Mouse (Mus musculus) heart, postnatal 0 days (tissue): Measurements from ENCODE around the gene Commd1. TPM values are rescaled to one million over a fixed set of nuclear protein-coding genes. Genes with fewer than 3 reads are reported as not detected.

Source experiments
- ATAC-seq: fragments of 200-750 bp; cut with Nextera tagmentation; 2 replicates; pipeline ENCODE4 v1.8.0; 2017; ENCODE audit warnings: low read depth, moderate number of reproducible peaks, moderate library complexity; ENCODE audit not compliant: insufficient read depth
- DNase-seq: peaks from one replicate; pipeline ENCODE4 v3.0.0-alpha.2; 2016; ENCODE audit warnings: low spot score
- H3K27ac ChIP-seq: fragments of 300-500 bp; sonication (generic); 2 replicates; pipeline ENCODE4 v1.5.1; 2014; ENCODE audit warnings: low read depth, mild to moderate bottlenecking
- H3K27me3 ChIP-seq: fragments of 300-500 bp; sonication (generic); 2 replicates; pipeline ENCODE4 v1.6.1; 2014; ENCODE audit warnings: low read length, mixed read lengths; ENCODE audit not compliant: control insufficient read depth, insufficient read depth
- H3K36me3 ChIP-seq: fragments of 300-500 bp; sonication (generic); replicated peaks from 2 replicates; pipeline ENCODE4 v1.6.1; 2014; ENCODE audit warnings: low read length, mixed read lengths; ENCODE audit not compliant: control insufficient read depth, insufficient read depth
- H3K4me1 ChIP-seq: fragments of 300-500 bp; sonication (generic); 2 replicates; pipeline ENCODE4 v1.6.1; 2014; ENCODE audit warnings: antibody characterized with exemption; ENCODE audit not compliant: control insufficient read depth, insufficient read depth
- H3K4me2 ChIP-seq: fragments of 300-500 bp; sonication (generic); 2 replicates; pipeline ENCODE4 v1.6.1; 2014; ENCODE audit warnings: low read depth, mild to moderate bottlenecking, low read length, moderate library complexity
- H3K4me3 ChIP-seq: fragments of 300-500 bp; sonication (generic); 2 replicates; pipeline ENCODE4 v1.5.1; 2014; ENCODE audit warnings: low read depth, low read length
- H3K9ac ChIP-seq: fragments of 300-500 bp; sonication (generic); replicated peaks from 2 replicates; pipeline ENCODE4 v1.6.1; 2014; ENCODE audit warnings: low read depth, low read length, mixed read lengths
- H3K9me3 ChIP-seq: fragments of 300-500 bp; sonication (generic); replicated peaks from 2 replicates; pipeline ENCODE4 v1.6.1; 2016; ENCODE audit warnings: low read length; ENCODE audit not compliant: control insufficient read depth
- CTCF ChIP-seq: IDR thresholded peaks from 2 replicates; pipeline ENCODE4 v1.5.1; 2016; ENCODE audit warnings: antibody characterized with exemption, control low read depth, low read depth
- EP300 ChIP-seq: IDR thresholded peaks from 2 replicates; pipeline ENCODE4 v1.6.1; 2016; ENCODE audit warnings: antibody characterized with exemption, low read depth
- WGBS: fragments of 180-500 bp; shearing (Covaris S2); extraction: QIAGEN DNeasy Blood & Tissue Kit; methylation state at CpG from one replicate; pipeline ENCODE4 v1.1.7; 2014; 5-methylcytosine and 5-hydroxymethylcytosine counted together
- polyA plus RNA-seq: library from polyadenylated mRNA; unstranded; fragments of >200 nt; fragmentation: Nextera tagmentation; extraction: Ambion mirVana; gene quantifications from 2 replicates; pipeline ENCODE4 v1.2.1, GENCODE M21; 2015
- total RNA-seq: library from RNA; depleted of rRNA; stranded (reverse); fragments of >200 nt; gene quantifications from 2 replicates; pipeline ENCODE4 v1.2.3, GENCODE M21; 2014; ENCODE audit warnings: low replicate concordance

Commd1 gene
- total and polyA plus RNA-seq, 2 experiments from 2014 or later = 43.5 to 376 TPM

- whole genome bisulfite sequencing = 74% methylated on average over 4 of the region's 4 CpGs
- Histone ChIP-seq H3K4me1 (no peaks in the 10 kb centered on the region), H3K9me3 (no peaks in the 10 kb centered on the region), H3K27me3 (no peaks in the 10 kb centered on the region), H3K9ac (no peak overlapping the region), H3K4me3 (no peak overlapping the region), H3K36me3 (no peaks in the 10 kb centered on the region), H3K27ac (no peak overlapping the region), H3K4me2 (no peak overlapping the region)
- DNase-seq (no peak), ATAC-seq (no peak)
- TF ChIP-seq CTCF = no peak
- TF ChIP-seq EP300 = no peak
Measured at GRCm38 (mm10) chr11:22879645-22880044, 102.5 kb downstream of the Commd1 start.

- no peak for ATAC-seq
- H3K27ac ChIP-seq = no peak overlapping the region
- no peak overlapping the region for H3K4me3 ChIP-seq
- no peak overlapping the region for H3K9ac ChIP-seq
- peaks cover 12% of the 10 kb centered on the region; the same call in 1 of the 2 replicates for H3K4me1 ChIP-seq
- TF ChIP-seq EP300 (no peak), CTCF (no peak)
- 68% methylated on average over 3 of the region's 3 CpGs for WGBS
- no peaks in the 10 kb centered on the region for H3K27me3 ChIP-seq
- DNase-seq = no peak
- H3K9me3 ChIP-seq = no peaks in the 10 kb centered on the region
- H3K4me2 ChIP-seq = no peak overlapping the region
- no peaks in the 10 kb centered on the region for H3K36me3 ChIP-seq
Measured at GRCm38 (mm10) chr11:22876680-22877330, 105.4 kb downstream of the Commd1 start.

GRCm38 (mm10) chr11:22875279-22875678 lies 106.9 kb downstream of the Commd1 start:
- Histone ChIP-seq H3K27ac (no peak overlapping the region), H3K9ac (no peak overlapping the region), H3K4me3 (no peak overlapping the region), H3K9me3 (no peaks in the 10 kb centered on the region), H3K4me2 (no peak overlapping the region), H3K36me3 (no peaks in the 10 kb centered on the region), H3K4me1 (peaks cover 12% of the 10 kb centered on the region; the same call in 1 of the 2 replicates), H3K27me3 (no peaks in the 10 kb centered on the region)
- 74% methylated on average over 4 of the region's 4 CpGs for WGBS
- DNase-seq (no peak), ATAC-seq (no peak)
- TF ChIP-seq EP300 = no peak
- TF ChIP-seq CTCF = no peak

DNA sequence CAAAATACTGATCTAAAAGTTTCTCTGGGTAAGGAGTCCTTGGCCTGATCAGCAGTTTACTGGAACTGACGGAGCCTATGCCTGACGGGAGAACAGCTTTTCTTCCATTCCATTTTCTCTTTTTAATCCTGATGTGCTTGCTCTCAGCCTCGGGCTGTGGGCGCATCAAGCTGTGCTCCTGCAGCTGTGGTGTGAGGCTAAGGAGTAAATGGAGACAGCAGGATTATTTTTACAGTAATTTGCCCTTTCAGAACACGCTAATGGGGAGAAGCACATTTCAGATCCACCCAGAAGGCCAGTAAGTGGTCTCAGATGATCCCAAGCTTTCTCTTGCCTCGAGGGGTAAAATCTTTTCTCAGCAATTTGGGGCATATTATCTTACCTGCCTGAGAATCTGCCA lies 107.4 kb downstream of the Commd1 start:
- H3K9ac ChIP-seq = no peak overlapping the region
- peaks cover 12% of the 10 kb centered on the region; the same call in 1 of the 2 replicates for H3K4me1 ChIP-seq
- DNase-seq (no peak), ATAC-seq (no peak)
- no peak overlapping the region for H3K27ac ChIP-seq
- H3K4me3 ChIP-seq = no peak overlapping the region
- no peaks in the 10 kb centered on the region for H3K27me3 ChIP-seq
- no peaks in the 10 kb centered on the region for H3K9me3 ChIP-seq
- no peaks in the 10 kb centered on the region for H3K36me3 ChIP-seq
- 80% methylated on average over 6 of the region's 6 CpGs for WGBS
- no peak overlapping the region for H3K4me2 ChIP-seq
- TF ChIP-seq EP300 = no peak
- TF ChIP-seq CTCF = no peak

DNA sequence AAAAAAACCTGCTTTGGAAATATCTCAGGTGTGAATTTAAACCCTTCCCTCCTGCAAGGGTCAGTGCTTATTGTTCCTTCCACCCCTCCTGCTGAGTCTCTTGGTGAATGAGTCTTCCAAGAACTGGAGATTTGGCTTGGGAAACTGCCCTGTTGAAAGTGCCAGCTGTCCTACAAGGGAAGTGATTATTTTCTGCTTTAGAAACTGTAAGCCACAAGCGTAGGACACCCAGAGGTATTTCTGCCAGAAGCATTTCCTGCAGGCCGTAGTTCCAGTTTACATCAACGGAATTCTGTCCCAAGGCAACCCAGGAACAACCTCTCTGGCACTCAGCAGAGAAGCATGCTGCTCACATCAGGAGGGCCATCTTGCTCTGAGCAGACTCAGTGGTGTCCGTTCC lies 108.8 kb downstream of the Commd1 start:
- Histone ChIP-seq H3K27me3 (no peaks in the 10 kb centered on the region), H3K36me3 (no peaks in the 10 kb centered on the region), H3K4me2 (no peak overlapping the region), H3K4me3 (no peak overlapping the region), H3K9ac (no peak overlapping the region), H3K27ac (peak overlapping the region; percentile 40), H3K4me1 (peaks cover 12% of the 10 kb centered on the region; the same call in 1 of the 2 replicates), H3K9me3 (no peaks in the 10 kb centered on the region)
- 56% methylated on average over 4 of the region's 4 CpGs for WGBS
- no peak for DNase-seq
- TF ChIP-seq CTCF (no peak), EP300 (no peak)
- no peak for ATAC-seq

- Histone ChIP-seq H3K27ac (peak overlapping the region; percentile 77), H3K4me1 (peaks cover 12% of the 10 kb centered on the region; the same call in 1 of the 2 replicates), H3K4me3 (peak overlapping the region; percentile 12; the same call in 1 of the 2 replicates), H3K4me2 (peak overlapping the region; percentile 50), H3K9ac (no peak overlapping the region), H3K36me3 (no peaks in the 10 kb centered on the region), H3K27me3 (no peaks in the 10 kb centered on the region), H3K9me3 (no peaks in the 10 kb centered on the region)
- DNase-seq (no peak), ATAC-seq (no peak)
- 51% methylated on average over 4 of the region's 4 CpGs for WGBS
- no peak for TF ChIP-seq CTCF
- TF ChIP-seq EP300 = no peak
Measured at GRCm38 (mm10) chr11:22872307-22872680, 109.9 kb downstream of the Commd1 start.
